Mouse (Mus musculus): ENCODE data around the gene Gtse1. TPM values are rescaled to one million over a fixed set of nuclear protein-coding genes. Genes with fewer than 3 reads are reported as not detected.

Gtse1 gene
- polyA plus RNA-seq, 1 experiment from 2014 or later, result 27.4 TPM

DNA sequence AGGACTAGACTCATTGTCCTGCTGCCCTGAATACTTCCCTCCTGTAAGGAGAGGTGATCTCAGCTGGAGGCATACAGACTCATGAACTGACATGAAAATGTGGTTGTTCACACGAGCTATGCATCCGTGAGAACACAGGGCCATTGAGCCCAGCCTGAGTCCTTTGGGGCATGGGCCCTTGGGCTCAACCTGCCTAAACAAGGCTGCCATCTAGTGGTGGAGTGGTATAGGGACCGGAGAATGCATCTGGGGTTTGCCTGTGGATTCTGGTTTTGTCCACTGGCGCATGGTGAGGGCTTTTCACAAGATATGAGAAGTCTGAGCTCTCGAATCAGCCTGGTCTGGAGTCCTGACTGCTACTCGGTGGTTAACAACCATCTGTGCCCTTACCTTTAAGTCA, 8.2 kb downstream of the Gtse1 start:
- peak; percentile 77 for DNase-seq (ENCODE audit: low spot score)

DNA sequence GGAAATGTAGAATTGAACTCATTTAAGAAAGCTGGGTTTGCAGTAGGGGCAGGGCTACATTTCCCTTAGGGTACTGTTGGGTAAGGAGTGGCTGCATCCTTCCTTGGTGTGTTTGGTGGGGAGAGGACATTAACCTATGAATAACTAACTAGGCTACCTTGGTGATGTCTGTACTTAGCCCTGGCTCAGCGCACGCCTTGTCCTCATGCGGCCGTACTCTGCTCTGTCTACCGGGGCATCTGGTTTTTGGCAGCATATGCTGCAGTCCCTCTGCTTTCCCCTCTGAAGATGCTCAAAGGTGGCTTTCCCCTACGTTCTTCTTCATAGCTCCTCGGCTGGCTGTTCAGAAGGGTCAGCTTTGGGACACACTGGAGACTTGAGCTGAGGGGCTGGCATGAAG, 17.8 kb downstream of the Gtse1 start:
- no peak for DNase-seq (ENCODE audit: low spot score)

DNA sequence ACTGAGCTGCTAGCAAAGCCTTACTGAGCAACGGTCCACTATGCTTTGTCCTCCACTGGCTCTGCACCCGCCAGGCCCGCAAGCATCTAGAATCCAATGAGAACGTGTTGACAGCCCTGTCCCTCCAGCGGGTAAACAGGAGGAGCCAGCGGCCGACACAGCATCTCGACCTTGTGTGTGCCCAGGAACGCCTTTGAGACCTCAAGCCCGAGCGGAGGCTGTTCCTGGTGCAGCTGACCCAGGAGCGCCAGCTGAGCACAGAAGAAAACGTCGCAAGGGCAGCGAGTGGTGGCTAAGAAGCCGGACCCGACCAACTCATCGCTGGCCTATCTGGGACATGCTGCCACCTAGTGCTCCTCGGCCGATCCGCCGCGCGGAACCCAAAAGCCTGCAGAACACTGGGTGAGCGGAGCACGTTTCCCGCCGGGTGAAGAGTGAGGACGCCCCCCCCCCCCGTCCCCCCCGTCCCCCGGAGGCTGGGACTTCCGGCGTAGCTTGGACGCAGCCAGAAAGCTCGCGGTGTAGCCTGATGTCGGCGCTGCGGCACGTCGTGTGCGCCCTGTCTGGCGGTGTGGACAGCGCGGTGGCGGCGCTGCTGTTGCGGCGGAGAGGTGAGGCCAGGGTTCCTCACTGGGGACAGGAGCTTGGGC, 19.4 kb downstream of the Gtse1 start, which contains the start of gene Trmu:
TSS of gene Trmu (plus strand) at position 465 of the 650 bp plus-strand sequence.
- peak; percentile 92 for DNase-seq (ENCODE audit: low spot score)

DNA sequence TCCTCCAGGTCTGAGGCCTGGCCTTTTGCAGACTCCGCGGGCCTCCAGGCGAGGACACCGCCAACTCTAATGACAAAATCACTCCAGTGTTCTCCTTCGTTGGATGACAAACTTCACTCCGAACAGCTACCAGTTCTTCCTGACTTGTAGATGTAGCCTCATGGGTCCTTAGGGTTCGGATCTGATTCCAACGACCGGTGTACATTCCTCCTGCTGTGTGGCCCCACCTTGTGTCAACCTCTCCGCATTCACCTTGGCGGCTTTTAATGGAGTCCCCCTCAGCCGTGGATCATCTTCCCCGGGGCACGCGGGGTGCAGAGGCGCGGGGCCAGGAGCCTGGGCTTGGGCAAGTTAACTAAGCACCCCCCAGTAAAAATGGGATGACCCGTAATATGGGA, 20.0 kb downstream of the Gtse1 start:
- no peak for DNase-seq (ENCODE audit: low spot score)

DNA sequence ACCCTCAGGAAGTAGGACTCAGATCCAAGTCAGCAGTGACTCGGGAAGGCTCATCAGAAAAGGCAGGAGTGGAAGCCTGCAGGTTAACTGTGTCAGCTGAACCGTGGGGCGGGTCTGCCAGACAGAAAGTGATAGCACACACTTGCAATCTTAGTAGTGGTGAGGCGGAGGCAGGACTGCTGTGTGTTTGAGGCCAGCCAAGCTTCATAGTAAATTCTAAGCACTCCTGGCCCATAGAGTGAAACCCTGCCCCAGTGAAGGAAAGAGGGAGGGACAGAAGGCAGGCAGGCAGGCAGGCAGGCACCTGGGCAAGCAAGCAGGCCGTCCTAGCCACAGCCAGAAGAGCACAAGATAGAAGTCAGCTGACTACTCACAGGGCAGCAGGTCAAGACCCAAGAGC, 26.1 kb downstream of the Gtse1 start:
- DNase-seq (ENCODE audit: low spot score), result no peak

DNA sequence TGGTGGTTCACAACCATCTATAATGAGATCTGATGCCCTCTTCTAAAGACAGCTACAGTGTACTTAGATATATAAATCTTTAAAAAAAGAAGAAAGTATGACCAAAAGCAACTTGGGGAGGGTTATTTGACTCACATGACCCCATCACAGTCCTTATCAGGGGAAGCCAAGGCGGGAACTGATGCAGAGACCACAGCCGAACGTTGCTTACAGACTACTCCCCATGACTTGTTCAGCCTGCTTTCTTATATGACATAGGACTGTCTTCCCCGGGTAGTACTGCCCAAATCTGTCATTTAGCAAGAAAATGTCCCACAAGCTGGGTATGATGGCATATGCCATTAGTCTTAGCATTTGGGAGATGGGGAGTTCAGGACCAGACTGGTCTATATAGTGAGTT, 29.7 kb downstream of the Gtse1 start:
- no peak for DNase-seq (ENCODE audit: low spot score)

DNA sequence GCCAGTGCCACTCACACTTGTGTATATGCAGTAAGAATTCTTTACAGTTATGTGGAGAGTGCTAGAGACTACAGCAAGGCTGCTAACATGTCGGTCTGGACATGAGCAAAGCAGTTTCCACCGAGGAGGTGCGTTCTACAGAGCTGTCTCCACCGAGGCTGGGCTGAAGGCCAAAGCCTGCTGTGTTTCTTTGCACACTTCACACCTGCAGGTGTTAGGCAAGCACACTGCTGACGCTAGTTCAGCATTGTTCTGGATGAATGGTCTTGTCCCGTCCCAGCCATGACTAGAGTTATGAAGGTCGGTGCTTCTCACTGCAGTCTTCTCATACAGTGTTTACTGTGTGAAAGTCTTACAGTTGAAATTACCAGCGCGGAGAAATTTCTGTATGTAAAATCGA, 32.4 kb downstream of the Gtse1 start:
- no peak for DNase-seq (ENCODE audit: low spot score)

DNA sequence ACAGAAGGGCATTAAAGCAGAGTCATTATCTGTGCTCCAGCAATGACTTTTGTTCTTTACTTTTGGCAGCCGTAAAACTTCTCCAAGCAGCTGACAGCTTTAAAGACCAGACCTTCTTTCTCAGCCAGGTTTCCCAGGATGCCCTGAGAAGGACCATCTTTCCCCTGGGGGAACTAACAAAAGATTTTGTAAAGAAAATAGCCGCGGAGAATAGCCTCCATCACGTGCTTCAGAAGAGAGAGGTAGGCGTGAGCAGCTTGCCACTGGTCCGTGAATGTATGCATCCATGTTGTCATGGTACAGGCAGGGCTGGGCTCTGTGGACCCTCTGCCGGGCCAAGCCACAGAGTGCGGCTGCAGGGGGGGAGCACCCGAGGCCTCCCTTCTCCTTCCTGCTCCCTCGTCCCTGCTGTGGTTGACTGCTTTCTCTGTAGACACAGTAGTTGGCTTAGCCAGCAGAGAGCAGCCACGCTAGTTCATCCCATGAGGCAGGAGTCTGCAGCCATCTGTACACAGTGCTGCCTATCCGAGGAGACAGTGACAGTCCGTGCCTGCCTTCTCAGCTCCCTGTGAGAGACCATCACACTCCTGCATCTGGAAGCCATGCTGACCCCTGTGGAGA, 33.1 kb downstream of the Gtse1 start:
- no peak for DNase-seq (ENCODE audit: low spot score)

DNA sequence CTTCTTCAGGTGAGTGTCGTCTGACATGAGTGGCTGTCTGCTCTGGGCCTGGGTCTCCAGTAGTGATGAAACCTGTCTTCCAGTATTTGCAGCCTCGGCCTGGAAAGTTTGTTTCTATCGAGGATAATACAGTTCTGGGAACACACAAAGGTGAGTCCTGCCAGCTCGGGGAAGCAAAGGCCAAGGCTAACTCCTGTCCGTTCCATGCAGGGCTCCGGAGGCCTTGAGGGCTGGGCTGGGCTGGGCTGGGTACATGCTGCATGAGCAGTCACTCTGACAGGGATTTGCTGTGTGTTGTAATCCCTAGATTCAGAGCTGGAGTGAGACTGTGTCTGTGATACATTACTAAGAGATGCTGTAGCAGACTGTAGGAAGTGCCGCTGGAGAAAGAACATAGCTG, 34.3 kb downstream of the Gtse1 start:
- no peak for DNase-seq (ENCODE audit: low spot score)

DNA sequence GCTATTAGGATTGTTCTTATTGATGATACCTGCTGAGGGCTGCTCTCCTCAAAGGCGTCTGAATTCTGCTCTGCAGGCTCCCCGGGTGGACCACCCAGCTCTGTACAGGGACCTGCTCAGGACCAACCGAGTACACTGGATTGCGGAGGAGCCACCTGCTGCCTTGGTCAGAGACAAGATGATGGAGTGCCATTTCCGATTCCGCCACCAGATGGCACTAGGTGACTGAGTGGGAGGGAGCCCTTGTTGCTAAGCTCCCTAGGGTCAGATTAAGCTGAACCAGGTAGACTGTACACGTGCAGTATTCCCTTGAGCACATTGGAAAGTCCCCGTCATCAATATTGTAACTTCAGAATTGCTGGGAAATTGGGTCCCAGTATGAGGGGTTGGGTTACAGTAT, 36.7 kb downstream of the Gtse1 start:
- DNase-seq (ENCODE audit: low spot score), result peak; percentile 84

DNA sequence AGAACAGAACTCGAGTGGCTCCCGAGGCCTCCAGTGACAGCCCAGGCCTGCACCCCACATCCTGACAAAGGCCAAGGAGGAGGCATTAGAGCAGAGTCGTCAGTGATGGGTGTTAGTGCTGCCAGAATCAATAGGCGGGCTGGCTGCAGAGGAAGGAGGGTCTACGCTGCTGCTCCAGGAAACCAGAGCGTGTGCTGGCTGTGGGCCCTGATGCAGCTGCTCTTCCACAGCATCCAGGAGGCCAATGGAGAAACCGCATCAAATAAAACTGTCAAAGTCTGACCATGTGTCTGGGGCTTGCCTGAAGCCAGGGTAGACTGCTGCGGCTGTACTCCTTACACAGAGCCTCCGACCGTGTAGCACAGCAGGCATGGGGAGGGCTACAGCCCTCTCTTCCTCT, 37.6 kb downstream of the Gtse1 start:
- DNase-seq (ENCODE audit: low spot score), result no peak

DNA sequence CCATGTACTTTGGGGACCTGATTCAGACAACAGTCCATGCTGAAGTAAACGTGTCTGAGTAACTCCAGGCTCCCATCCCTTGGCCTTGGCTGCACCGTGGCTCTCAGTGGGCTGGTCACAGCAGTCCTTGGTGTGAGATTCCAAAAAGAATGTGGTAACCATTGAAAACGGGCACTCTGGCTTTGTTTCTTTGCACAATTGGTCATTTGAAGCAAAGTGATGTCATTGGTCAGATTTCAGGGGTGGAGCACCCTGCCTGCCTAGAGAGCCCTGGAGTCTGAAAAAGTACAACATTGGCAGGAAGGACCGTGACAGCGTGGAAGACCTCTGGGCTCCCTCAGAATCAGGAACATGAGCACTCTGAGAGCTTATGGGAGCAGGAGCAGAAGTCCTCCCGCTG, 39.9 kb downstream of the Gtse1 start:
- DNase-seq (ENCODE audit: low spot score), result no peak

DNA sequence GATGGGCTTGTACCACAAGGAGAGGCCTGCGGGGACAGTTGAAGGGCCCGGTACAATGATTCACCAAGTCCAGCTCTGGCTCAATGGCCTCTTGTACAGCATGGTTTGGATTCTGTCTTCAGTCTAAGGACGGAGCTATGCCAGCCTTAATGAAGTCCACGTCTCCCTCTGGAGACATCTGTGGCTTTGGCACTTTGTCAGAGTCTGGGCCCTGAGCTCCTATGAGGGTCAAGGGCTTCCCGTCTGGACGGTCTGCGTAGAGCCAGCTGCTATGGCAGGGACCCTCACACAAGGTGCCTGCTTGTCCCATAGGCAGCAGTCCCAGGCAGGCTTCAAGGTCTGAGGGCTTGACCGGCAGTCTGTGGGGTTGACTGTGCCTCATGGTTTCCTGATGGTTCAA, 40.8 kb downstream of the Gtse1 start:
- DNase-seq (ENCODE audit: low spot score), result no peak

DNA sequence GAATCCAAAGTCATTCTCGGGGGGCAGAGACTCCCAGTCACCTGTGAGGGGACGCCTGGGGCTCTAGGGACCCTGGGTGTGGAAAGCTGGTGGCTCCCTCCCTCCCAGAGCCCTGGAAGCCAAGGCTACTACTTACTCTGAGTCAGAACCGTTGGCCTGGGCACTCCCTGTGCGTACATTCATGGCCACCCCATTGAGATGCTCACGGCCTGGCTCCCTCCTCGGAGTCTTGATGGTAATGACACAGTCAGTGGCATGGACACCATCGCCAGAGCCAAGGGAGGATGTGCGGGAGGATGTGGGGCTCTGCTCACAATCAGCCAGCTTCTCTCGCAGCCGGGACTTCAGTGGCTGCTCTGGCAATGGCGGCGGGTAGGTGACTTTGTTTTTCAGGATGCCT, 41.3 kb downstream of the Gtse1 start:
- no peak for DNase-seq (ENCODE audit: low spot score)

DNA sequence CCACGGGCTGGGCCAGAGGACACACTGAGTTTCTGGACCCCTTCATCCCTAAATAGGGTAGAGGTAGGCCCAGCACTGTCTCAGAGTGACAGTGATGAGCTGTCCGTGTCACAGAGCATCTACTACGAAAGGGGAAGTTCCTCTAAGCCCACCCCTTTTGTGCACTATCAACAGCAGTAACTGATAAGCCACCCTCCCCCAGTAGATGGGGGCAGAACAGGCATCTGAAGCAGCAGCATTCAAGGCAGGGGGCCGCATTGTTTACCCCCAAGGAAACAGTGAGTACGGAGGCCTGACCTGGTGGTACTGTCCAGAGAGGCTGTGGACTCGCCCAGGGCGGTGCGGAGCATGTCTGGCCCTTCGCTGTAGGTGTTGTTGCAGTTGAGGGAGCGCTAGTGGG, 43.0 kb downstream of the Gtse1 start:
- no peak for DNase-seq (ENCODE audit: low spot score)

DNA sequence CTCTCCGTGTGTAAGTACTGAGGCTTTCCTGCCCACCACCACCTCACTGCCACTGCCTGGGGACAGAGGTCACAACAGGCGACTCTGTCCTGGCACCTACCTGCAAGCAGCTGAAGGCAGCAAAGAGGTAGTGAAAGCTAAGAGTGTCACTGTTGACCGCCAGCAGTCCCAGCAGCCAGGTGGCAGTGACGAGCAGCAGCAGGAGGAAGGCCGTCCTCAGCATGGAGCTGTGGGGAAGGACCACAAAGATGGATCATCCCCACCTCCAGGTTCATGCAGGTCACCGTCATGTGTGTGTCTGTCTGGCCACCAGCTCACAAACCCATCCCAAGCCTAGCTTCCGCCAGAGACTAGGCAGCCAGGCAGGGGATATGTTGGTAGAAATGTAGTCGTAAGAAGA, 44.3 kb downstream of the Gtse1 start:
- no peak for DNase-seq (ENCODE audit: low spot score)

DNA sequence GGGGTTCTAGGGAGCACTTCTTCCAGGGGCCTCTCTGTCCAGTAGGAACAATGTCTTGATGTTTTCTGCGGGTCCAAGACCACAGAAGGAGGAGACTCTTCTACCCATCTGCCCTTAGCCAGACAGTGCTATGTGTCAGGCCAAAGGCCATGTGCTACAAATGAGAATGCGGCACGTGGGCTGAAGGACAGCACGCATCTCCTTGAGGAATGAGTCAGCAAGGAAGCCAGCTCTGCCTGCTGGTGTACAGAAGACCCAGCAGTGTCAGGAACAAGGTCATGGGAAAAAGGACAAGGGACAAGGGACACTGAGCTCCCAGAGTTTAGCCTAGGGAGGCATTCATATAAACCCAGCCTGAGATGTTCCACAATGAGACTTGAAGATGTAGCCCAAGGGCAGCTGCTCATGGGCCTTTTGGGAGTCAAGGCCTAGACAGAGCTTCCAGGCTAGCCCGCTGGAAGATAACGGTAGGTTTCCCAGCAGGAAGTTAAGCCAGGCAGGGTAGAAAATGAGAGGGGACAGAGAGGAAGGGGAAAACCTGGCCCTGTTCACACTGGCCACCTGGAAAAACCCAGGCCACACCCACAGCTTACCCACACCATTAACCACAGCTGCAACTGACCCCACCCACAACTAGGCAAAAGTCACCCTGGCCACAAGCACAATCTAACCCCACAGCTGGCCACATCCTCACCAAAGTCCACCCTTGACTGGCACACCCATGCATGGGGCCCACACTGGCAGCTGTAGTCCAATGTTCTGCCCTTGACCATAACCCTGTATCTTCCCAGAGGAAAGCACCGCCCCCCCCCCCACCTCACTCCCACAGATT, 49.3 kb downstream of the Gtse1 start:
- no peak for DNase-seq (ENCODE audit: low spot score)

DNA sequence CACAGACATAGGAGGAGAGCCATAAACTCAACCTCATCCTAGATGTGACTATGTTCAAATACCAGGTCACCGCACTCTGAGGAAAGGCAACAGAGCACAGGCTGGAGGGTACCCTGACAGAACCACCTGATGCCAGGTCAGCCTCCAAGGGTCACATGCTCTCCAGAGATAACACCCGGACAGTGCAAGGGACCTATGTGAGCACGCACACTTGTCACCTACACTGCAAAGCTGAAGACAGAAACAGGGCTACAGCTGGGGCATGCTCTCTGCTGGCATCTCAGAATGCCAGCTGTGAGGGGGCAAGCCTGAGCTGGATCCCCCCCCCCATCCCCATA, 49.9 kb downstream of the Gtse1 start:
- DNase-seq (ENCODE audit: low spot score), result no peak

DNA sequence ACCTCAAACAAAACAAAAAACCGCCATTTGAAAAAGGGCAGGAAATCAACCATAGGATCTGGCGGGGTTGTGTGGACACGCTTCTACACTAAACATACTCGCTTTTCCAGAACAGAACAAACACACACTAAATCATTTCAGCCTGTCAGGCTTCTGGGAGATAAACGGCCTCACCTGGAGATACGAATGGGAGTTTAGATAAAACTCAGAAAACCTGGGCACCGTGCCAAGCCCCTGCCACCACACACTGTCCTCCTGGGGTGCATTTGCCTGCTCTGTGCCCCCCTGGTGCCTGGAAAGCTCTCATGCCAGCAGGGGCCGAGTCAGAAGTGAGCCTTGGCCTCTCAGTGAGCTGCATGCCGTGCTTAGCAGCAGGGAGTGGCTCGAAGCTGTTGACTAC, 50.4 kb downstream of the Gtse1 start:
- no peak for DNase-seq (ENCODE audit: low spot score)

DNA sequence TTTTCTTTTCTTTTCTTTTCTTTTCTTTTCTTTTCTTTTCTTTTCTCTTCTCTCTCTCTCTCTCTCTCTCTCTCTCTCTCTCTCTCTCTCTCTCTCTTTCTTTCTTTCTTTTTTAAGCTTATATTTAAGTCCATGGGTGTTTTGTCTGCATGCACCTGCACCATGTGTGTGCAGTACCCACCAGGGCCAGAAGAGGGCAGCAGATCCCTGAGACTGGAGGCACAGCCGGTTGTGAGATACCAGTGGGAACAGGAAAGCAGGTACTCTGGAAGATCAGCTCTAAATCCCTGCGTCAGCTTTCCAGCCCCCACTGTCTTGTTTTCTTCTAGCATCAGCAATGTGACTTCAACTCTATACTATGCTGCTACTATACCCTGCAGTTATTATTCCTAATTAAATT, 54.1 kb downstream of the Gtse1 start:
- DNase-seq (ENCODE audit: low spot score), result peak; percentile 84

DNA sequence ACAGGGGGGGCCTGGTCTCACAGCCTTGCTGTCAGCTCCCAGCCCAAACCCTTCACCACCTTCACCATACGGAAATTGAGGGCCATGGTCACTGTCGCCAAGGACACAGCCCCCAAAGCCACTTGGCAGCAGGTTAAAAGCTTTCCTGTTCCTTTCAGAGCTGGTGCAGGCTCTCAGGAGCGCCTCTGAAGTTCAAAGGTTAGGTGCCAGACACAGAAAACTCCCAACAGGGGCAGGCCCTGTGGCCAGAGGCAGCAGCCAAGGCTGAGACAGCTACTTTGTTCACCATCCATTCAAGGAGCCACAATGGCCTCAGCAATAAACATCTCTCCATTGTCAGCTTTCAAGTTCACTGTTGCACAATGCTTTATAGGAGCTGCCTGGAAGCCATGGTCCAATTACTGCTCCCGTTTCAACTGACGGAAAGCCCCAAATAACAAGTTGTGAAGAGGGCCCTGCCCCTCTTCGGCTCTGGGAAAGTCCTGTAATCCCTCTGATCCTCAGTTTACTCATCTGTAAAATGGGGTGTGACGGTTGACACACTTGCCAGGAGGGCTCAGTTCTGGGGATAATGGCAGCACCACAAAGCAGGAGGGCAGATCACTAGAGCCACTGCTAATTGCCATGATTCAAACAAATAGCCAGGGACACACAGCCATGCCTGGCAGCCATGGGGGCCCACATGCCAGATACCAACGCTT, 59.8 kb downstream of the Gtse1 start:
- DNase-seq (ENCODE audit: low spot score), result no peak

DNA sequence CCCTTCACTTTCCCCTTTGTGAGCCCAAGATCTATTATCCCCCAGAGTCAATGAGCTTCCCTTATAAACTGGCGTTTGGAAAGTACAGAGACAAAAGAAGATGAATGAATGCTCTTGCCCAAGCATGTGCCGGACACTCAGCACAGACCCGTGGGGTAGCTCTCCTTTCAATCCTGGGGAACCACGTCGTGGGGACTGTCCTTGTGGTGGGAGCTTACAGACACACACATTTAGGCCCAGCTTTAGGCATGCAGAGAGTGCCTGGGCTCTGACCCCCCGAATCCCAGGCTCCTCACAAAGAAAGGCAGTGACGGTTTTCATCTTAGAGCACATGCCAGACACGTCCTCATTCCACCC, 60.3 kb downstream of the Gtse1 start:
- no peak for DNase-seq (ENCODE audit: low spot score)

Data from thymus, postnatal 0 days (tissue).